Mouse (Mus musculus) heart, postnatal 10 days (tissue): Measurements from ENCODE around the gene Retreg3. TPM values are rescaled to one million over a fixed set of nuclear protein-coding genes. Genes with fewer than 3 reads are reported as not detected.

Source experiments
- DNase-seq, 2 experiments: peaks; one replicate each; pipeline ENCODE4 v3.0.0; 2021
- intact Hi-C: fragments of 180-260 bp; cut with DNase I; formaldehyde crosslinking; loops from one replicate; pipeline ENCODE4 v1.15.1; 2025
- microRNA-seq, 2 experiments: library from miRNA; unstranded; fragments of <30 nt; microRNA quantifications; one replicate each; pipeline ENCODE4 v1.2.0; 2022
- total RNA-seq, 2 experiments: library from RNA; stranded (reverse); gene quantifications; 2 replicates each; pipeline ENCODE4 v1.2.3; 2021

The Retreg3 gene
- total RNA-seq, 2 experiments from 2014 or later = 37.6 to 41.6 TPM

DNA sequence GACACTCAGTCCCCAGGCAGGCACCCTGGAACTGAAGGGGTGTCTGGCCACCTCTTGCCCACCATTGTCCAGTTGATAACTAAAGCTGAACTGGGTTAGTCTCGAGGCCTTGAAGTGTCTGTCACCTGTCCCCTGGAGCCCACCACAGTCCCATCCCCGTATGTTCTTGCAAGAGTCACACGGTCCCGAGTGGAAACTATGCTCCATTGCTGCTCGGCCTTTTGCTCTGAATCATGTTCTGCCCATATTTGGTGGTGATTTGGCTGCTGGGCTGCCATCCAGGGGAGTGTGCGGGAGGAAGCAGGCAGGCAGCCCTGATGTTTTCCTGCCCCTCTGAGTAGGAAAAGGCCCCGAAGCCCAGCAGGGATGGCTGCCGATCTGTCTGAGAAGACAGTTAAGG is 59.6 kb downstream of the Retreg3 start:
- intact Hi-C loops = loop anchor here (2.0 to 10.0 kb wide), 2 partner anchors 51 to 345 kb away; partner anchors contain the start of genes Atp6v0a1, Hspb9 and Kat2a
- DNase-seq = peak; percentile 87

DNA sequence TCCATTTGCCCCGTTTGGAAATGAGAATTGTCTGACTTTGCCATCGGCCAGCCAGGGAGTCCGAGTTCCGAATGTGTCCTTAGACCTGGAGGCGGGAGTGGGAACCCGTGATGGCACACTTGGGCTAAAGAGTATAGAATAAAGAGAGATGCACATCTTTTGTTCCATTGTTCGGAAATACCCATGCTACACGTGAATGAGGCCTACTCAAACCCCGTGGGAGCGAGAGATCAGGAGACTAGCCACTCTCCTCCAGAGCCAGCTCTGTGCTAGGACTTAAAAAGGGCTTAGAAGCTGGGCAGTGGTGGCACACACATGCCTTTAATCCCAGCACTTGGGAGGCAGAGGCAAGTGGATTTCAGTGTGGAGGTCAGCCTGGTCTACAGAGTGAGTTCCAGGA is 60.2 kb downstream of the Retreg3 start:
- intact Hi-C loops = no loop called here
- no peak for DNase-seq

DNA sequence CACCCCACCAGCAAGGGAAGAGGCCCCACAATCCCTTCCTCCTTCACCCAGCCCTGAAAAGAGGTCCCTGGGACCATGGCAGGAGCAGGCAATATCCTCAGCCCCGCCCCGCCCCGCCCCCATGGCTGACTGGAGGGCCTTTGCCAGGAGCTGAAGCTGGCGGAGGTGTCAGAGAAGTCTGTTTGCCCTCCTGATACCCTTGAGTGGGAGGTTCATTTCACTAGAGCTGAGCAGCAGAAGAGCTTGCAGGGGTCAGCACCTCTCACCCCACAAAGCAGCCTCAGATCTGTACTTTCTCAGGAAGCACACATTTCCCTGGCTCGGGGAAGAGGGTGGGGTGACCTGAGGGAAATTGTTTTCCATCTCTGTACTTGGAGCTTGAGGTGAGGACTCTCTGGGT is 61.0 kb downstream of the Retreg3 start:
- DNase-seq = peak; percentile 71 to 75
- intact Hi-C loops = no loop called here

DNA sequence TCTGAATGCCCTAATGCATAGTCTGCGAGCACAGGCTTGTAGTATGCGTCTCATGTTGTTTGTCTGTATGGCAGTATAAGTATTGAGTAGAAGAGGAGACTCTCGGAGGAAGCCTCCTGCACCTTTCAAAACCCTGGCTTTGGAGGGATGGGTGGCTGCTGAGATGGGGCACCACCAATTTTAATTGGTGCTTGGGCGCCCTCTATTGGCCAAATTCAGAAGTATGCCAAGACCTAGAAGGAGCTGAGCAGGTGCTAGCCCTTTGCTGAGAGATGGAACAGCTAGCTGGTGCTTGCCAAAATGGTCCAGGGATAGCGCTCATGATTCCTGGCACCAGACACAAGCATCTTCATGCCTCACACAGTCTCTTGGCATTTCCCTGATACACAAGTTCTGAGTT is 61.8 kb downstream of the Retreg3 start:
- intact Hi-C loops = loop anchor here (1.0 kb wide), 1 partner anchor 75 kb away; no protein-coding TSS in a partner anchor
- peak; percentile 93 to 95 for DNase-seq

DNA sequence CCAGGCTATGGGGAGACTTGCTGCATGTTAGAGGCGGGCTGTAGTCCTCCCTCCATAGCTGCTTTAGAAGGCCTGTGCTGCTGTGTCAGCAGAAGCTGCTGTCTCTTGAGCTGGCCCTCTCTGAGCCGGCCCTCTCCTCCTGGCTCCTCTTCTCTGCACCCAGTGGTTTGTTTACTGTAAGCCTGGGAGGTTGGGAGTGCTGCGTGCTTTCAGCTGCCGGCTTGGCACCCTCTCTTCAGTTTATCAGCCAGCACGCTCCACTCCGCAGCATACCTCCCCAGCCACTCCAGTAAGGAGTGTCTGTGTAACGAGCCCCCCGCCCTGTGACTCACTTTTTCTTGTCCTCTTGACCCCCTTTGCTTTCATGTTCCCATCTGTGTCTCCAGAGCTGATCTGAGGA is 62.8 kb downstream of the Retreg3 start:
- DNase-seq = peak; percentile 73 to 79
- intact Hi-C loops = loop anchor here (1.0 kb wide), 1 partner anchor 74 kb away; no protein-coding TSS in a partner anchor

DNA sequence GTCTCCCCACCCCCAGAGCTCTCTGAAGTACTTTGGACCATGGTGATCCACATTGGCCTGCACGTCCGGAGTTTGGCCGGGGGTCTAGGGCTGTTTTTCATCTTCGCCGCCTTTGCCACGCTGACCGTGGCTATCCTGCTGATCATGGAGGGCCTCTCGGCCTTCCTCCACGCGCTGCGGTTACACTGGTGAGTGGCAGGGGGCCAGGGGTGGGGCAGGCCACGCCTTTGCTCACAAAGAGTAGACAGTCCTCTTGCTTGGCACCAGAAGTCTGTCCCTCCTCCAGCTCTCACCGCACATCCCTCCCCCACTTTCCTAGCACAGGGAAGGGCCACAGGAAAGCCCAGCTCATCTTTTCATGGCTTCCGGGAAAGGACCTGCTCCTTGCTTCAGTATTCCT is 64.3 kb downstream of the Retreg3 start:
- DNase-seq = no peak
- intact Hi-C loops = no loop called here

DNA sequence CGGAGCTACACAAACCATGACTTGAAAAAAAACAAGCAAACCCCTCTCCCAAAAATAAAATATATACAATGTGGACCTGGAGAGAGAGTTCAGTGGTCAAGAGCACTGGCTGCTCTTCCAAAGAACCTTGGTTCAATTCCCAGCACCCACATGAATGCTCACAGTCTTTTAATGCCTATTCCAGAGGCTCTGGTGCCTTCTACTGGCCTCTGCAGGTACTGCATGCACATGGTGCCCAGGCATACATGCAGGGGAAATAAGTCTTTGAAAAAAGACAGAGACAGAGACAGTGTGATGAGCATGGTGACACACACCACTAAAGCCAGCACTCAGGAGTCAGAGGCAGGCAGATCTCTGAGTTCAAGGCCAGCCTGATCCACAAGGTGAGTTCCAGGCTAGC is 65.7 kb downstream of the Retreg3 start:
- intact Hi-C loops = no loop called here
- DNase-seq = no peak

DNA sequence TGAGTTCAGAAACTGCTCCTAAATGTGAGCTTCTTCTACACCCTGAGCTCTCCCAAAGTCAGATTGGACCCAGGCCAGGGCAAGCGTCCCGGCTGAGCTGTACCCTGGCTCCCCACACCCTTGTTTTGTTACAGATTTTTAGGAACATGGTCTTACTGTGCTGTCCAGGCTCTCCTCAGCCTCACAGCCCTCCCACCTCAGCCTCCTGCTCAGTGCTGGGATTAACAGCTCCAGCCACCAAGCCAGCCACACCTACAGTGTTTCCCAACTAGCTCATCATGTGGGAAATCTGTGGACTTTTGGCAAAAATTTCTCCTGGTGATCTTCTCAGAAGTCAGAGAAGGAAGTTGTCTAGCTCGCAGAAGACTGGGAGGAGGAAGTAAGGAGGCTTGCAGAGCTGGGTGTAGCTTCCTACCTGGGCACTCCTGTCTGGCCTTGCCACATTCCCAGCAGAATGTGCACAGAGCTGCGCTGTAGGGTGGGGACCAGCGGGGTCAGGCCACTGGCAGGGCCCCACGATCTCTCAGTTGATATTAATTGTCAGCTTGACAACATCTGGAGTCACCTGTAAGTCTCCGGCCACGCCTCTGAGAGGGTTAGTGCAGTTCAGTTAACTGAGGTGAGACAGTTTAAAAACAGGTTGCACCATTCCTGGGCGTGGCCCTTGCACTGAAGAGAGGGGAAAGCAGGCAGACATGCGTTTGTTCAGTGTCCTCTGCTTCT is 66.8 kb downstream of the Retreg3 start:
- DNase-seq = peak; percentile 68 to 73
- intact Hi-C loops = no loop called here

DNA sequence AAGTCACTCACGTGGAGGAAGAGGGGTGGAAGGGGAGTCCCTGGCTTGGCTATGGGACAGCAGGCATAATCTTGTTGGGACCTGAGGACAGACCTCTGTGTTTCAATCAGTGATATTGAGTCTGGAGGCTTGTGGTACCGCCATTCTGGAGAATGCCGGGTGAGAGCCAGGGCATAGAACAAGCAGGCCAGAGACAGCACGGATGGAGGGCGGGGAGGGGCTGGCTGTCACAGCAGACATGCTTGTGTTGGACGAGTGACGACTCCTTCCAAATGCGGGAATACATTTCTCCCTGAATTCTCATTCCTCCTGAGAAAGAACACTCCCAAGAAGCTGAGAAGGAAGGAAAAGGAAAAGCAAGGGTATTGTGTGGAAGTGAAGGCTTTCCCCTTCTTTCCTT is 68.1 kb downstream of the Retreg3 start:
- no peak for DNase-seq
- intact Hi-C loops = no loop called here

DNA sequence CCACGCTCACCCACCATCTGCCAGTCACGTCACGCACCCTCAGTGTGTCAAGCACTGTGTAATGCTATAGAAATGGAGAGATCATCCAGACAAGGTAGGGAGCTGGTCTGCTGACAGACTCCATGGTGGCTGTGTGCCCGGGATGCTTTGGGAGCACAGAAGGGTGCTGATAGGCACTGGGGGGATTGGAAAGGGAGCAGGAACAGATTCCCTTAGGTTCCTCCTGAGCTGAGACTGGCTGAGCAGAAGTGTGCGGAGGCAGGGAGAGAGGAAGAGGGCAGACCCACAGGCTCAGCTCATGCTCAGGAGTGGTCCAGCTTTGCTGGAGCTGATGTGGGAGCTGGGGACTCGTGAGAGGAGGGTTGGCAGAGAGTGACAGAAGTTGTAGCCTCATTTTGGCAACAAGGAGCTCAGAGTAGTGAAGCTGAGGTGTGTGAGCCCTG is 68.6 kb downstream of the Retreg3 start:
- intact Hi-C loops = no loop called here
- peak in 1 of 2 experiments; percentile 36 for DNase-seq

DNA sequence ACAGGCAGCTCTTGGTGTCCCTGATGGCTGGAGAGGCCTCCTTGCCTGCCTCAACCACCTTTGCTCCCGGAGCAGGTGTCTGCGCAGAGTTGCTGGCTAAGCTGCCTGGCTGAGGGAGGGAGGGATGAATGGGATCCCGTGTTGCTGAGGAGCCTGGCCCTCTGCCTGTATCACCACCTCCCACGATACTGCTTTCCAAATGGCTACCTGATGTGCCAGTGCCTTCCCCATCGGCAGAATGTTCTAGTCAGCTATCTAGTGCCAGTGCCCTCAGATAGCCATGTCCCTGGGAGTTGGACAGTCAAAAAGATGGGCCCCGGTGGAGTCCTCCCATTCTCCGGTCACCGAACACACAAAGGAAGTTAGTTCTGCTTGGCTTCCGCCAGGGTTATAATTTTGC is 69.3 kb downstream of the Retreg3 start:
- intact Hi-C loops = no loop called here
- no peak for DNase-seq

DNA sequence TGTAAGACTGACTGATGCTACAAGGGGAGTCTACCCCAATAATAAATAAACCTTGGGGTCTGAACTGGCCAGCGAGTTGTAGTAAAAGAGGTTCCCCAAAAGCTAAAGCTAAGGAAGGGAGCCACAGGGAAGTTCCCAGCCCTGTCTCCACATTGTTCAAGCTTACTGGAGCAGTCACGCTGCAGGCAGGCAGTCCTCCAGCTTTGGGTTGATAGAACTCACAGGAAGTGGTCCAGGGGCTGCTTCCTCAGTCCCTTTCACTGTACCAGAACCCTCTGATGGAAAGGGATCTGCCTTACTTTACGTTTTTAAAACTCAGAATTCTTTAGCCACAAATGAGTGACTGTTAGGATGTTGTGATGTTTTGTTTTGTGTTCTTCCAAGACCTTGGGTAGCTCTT is 72.2 kb downstream of the Retreg3 start:
- DNase-seq = no peak
- intact Hi-C loops = loop anchor here (5.0 kb wide), 1 partner anchor 35 kb away; no protein-coding TSS in a partner anchor

DNA sequence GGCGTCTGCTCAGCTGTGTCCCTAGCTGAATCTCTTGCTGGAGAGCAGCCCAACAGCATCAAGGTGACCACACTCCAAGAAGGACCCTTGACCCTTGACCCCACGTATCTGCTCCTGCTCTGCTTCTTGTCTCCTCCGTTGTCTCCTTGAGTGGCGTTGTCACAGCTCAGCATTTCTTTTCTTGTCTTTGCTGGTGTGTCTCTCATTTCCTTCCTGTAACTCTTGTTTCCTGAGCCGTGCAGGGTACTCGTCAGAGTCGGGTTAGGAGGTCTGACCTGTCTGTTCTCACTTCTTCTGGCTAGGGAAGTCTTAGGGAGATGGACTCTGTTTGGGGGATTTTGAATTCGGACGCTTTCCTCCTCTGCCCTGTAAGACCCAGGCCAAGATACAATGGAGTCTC is 73.3 kb downstream of the Retreg3 start:
- intact Hi-C loops = loop anchor here (5.0 kb wide), 1 partner anchor 34 kb away; no protein-coding TSS in a partner anchor
- no peak for DNase-seq

Small RNA genes lying within 50 kb of the gene (microRNA-seq; reads per million reads assigned to microRNA genes)
- 0 reads per million in 2 experiments for gene Gm27626

Other genes with a start within 250 kb of the Retreg3 start
- gene Stat3, start 180.4 kb downstream of the Retreg3 start, total RNA-seq = 100 to 1,000 TPM; 110 to 117 TPM
- 100 to 1,000 TPM; 462 to 471 TPM for gene Cavin1, start 149.0 kb downstream of the Retreg3 start, total RNA-seq
- 10 to 100 TPM; 89.6 to 93.8 TPM for gene Atp6v0a1, start 110.4 kb downstream of the Retreg3 start, total RNA-seq
- gene Naglu, start 49.9 kb downstream of the Retreg3 start, total RNA-seq = 1 to 10 TPM; 9.9 to 10.0 TPM
- gene Hsd17b1, start 41.5 kb downstream of the Retreg3 start, total RNA-seq = under 1 TPM in 1 of 2 experiments, not detected in 1; 0.45 TPM
- gene Coasy, start 37.3 kb downstream of the Retreg3 start, total RNA-seq = 10 to 100 TPM; 18.7 to 21.4 TPM
- gene Mlx, start 32.6 kb downstream of the Retreg3 start, total RNA-seq = 10 to 100 TPM; 14.1 to 18.1 TPM
- gene Psmc3ip, start 24.5 kb downstream of the Retreg3 start, total RNA-seq = 1 to 10 TPM; 5.0 to 5.6 TPM
- gene Tubg1, start within 50 bp of the Retreg3 start, total RNA-seq = 10 to 100 TPM; 27.0 to 31.1 TPM
- gene Tubg2, start 36.0 kb upstream of the Retreg3 start, total RNA-seq = 1 to 10 TPM; 3.4 to 3.5 TPM
- gene Cntnap1, start 50.6 kb upstream of the Retreg3 start, total RNA-seq = 1 to 10 TPM; 1.8 to 2.1 TPM
- gene Plekhh3, start 51.5 kb upstream of the Retreg3 start, total RNA-seq = 10 to 100 TPM; 23.6 to 28.3 TPM
- under 1 TPM; 0.14 to 0.20 TPM for gene Ccr10, start 55.5 kb upstream of the Retreg3 start, total RNA-seq
- gene Ezh1, start 106.6 kb upstream of the Retreg3 start, total RNA-seq = 10 to 100 TPM; 20.5 to 22.5 TPM
- 100 to 1,000 TPM; 146 to 180 TPM for gene Ramp2, start 126.1 kb upstream of the Retreg3 start, total RNA-seq
- gene Vps25, start 133.8 kb upstream of the Retreg3 start, total RNA-seq = 100 to 1,000 TPM in 1 of 2 experiments, 10 to 100 TPM in 1; 97.5 to 111 TPM
- gene Wnk4, start 140.7 kb upstream of the Retreg3 start, total RNA-seq = 1 to 10 TPM; 5.7 to 7.6 TPM
- under 1 TPM; 0.14 to 0.57 TPM for gene Cntd1, start 159.1 kb upstream of the Retreg3 start, total RNA-seq
- gene Coa3, start 159.2 kb upstream of the Retreg3 start, total RNA-seq = 10 to 100 TPM; 84.2 to 92.6 TPM
- 100 to 1,000 TPM in 1 of 2 experiments, 10 to 100 TPM in 1; 94.3 to 109 TPM for gene Becn1, start 182.4 kb upstream of the Retreg3 start, total RNA-seq
- 10 to 100 TPM; 74.9 to 90.0 TPM for gene Psme3, start 196.3 kb upstream of the Retreg3 start, total RNA-seq
- gene Aoc2, start 205.2 kb upstream of the Retreg3 start, total RNA-seq = 1 to 10 TPM; 2.5 to 3.1 TPM
- gene Aoc3, start 210.7 kb upstream of the Retreg3 start, total RNA-seq = 10 to 100 TPM; 39.0 to 49.9 TPM
- gene G6pc, start 247.7 kb upstream of the Retreg3 start, total RNA-seq = not detected